Mouse (Mus musculus) stomach, postnatal 0 days (tissue): Measurements from ENCODE around the gene Ceacam18.

Experiments used
- CTCF ChIP-seq: IDR thresholded peaks from 2 replicates; pipeline ENCODE4 v1.5.1; 2016; ENCODE audit warnings: antibody characterized with exemption, low read depth, mild to moderate bottlenecking, moderate library complexity
- EP300 ChIP-seq: optimal IDR thresholded peaks from 2 replicates; pipeline ENCODE3; 2016; ENCODE audit warnings: antibody characterized with exemption

DNA sequence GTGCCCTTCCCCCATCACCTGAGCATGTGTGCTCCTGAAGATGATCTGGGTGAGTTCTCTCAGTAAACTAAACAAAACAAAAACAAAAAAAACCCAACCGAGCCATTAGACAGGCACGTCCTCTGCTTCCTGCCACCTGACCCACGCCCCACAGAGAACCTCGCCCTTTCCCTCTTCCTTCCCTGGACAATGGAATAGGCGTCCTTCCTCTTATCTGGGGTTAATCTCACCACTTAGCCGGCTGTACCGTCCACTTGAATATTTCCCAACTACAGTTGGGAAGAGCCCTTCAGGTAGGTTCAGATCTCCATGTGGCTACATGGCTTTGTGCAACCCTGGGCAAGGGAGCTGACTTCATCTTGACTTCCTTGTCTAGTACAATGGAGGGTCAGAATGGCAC, 50.6 kb downstream of the Ceacam18 start:
- no peak for TF ChIP-seq CTCF
- TF ChIP-seq EP300: no peak
